Mouse (Mus musculus): Measurements from ENCODE around the gene Fut11.

DNA sequence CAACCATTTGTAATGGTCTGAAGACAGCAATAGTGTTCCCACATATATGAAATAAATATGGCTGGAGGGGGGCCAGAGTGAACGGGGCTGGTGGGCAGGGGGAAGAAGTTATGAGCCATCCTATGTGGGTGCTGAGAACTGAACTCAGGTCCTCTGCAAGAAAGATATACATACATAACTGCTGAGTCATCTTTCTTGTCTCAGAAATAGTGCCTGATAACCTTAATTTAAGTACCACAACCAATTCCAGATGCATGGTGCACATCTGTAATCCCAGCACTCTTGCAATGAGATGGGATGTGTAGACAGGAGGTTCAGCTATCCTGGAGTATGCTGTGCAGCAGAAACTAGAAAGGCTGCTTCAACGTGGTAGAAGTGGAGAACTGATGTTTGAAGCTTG is 13.0 kb upstream of the Fut11 start:
- no peak for TF ChIP-seq UBTF (IDR thresholded peaks at IDR 0.05; ENCODE audit: borderline replicate concordance, insufficient read depth, low read depth, low read length)
- TF ChIP-seq RCOR1 (IDR thresholded peaks at IDR 0.05; ENCODE audit: low read depth, low read length) = no peak
- no peak for TF ChIP-seq USF1 (IDR thresholded peaks at IDR 0.05; ENCODE audit: low read depth, low read length)
- TF ChIP-seq E2F4 (IDR thresholded peaks at IDR 0.05; ENCODE audit: borderline replicate concordance, low read depth, low read length) = no peak
- no peak for TF ChIP-seq CTCF (IDR thresholded peaks at IDR 0.05 in 2 of 3, conservative IDR thresholded peaks at IDR 0.05 in 1 of 3; ENCODE audit: control insufficient read depth in 1 of 3, insufficient read depth in 1 of 3, low read depth in 2 of 3, low read length in 3 of 3, poor library complexity in 1 of 3, severe bottlenecking in 1 of 3)
- TF ChIP-seq MXI1 (IDR thresholded peaks at IDR 0.05; ENCODE audit: low read depth, low read length) = no peak
- no peak for TF ChIP-seq MAZ (IDR thresholded peaks at IDR 0.05; ENCODE audit: low read depth, low read length)
- TF ChIP-seq TCF12 (IDR thresholded peaks at IDR 0.05; ENCODE audit: low read depth, low read length) = no peak

Data from MEL (cell line).